Comparison of ENCODE assay signal across 8 mouse cellular contexts in the genomic region with DNA sequence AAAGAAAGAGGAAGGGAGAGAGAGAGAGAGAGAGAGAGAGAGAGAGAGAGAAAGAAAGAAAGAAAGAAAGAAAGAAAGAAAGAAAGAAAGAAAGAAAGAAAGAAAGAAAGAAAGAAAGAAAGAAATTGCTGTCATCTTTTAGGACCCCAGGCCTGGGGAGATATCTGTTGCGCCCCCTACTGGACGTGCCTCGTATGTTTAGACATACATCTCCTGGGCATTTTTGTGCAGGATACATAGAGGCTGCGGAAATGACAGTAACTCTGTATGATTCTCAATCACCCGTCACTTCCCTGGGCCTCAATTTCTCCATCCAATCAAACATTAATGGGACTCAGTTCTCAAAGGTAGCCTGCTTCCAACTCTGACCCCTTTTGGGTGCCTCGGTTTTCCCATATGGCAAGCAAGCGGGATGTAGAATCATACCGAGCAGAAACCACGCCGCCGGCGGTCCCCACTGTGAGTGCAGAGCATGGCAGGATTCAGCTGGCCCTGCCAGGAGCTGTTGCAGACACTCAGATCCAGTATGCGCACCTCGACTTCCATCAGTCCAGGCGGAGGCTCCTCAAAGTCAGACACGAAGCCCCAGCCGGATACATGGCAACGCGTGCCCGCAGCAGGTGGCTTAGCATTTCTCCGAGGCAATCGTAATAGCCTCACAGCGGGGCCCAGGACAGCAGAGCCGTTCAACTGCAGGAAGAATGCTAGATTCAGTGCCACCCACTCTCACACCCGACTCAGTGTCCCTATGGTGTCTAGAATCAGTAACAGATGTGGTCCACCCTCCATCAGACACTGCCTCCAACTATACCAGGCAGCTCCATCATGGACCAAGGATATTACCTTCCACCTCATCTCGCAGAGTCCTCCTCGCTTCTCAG. TPM values are rescaled to one million over a fixed set of nuclear protein-coding genes. Genes with fewer than 3 reads are reported as not detected.
DNase-seq lines count a peak whose midpoint lies in the region; ATAC-seq and TF ChIP-seq lines count a peak whose summit lies in the region.
"Had no signal": no experiment of that assay in that cellular context is flagged by ENCODE, and none has a peak within 500 bp of the region (broad histone marks: within the 10 kb centered on the region; RNA-seq: fewer than 3 reads in every experiment).

No protein-coding gene starts in this region.

- no peaks in the 10 kb centered on the region for H3K36me3 ChIP-seq in kidney, postnatal 0 days (ENCODE audit: insufficient read depth, low read length)
- no peaks in the 10 kb centered on the region for H3K36me3 ChIP-seq in kidney, embryonic 15.5 days
- no peaks in the 10 kb centered on the region for H3K36me3 ChIP-seq in E14TG2a.4 (ENCODE audit: insufficient read depth, low read length)
- H3K36me3 ChIP-seq: midbrain, embryonic 12.5 days had no signal

- H3K9ac ChIP-seq in kidney, postnatal 0 days (ENCODE audit: low read depth, low read length), result no peak overlapping the region
- no peak overlapping the region for H3K9ac ChIP-seq in kidney, embryonic 15.5 days

- H3K4me3 ChIP-seq in kidney, postnatal 0 days (replicated peaks; ENCODE audit: low read depth, low read length), result no peak overlapping the region
- no peak overlapping the region for H3K4me3 ChIP-seq in kidney, embryonic 15.5 days (replicated peaks)
- H3K4me3 ChIP-seq in E14TG2a.4 (replicated peaks; ENCODE audit: low read length), result peak overlapping the region; percentile 59
- H3K4me3 ChIP-seq: midbrain, embryonic 12.5 days had no signal

- H3K9me3 ChIP-seq in kidney, postnatal 0 days (replicated peaks; ENCODE audit: low read length), result no peaks in the 10 kb centered on the region
- H3K9me3 ChIP-seq in kidney, embryonic 15.5 days (replicated peaks), result no peaks in the 10 kb centered on the region
- no peaks in the 10 kb centered on the region for H3K9me3 ChIP-seq in E14TG2a.4 (ENCODE audit: low read length)
- H3K9me3 ChIP-seq: midbrain, embryonic 12.5 days had no signal

- H3K4me1 ChIP-seq in kidney, postnatal 0 days (replicated peaks; ENCODE audit: insufficient read depth, low read length), result peaks cover 7% of the 10 kb centered on the region; the same call in 1 of the 2 replicates
- H3K4me1 ChIP-seq in kidney, embryonic 15.5 days, result peaks cover 22% of the 10 kb centered on the region
- H3K4me1 ChIP-seq in E14TG2a.4 (replicated peaks; ENCODE audit: low read depth, low read length), result peaks cover 39% of the 10 kb centered on the region

- ATAC-seq in kidney, postnatal 0 days (replicated peaks; ENCODE audit: low FRiP score, low read depth), result no peak
- ATAC-seq in kidney, embryonic 15.5 days (replicated peaks; ENCODE audit: low FRiP score), result no peak

- no peaks in the 10 kb centered on the region for H3K27me3 ChIP-seq in kidney, postnatal 0 days (ENCODE audit: insufficient read depth, low read length)
- H3K27me3 ChIP-seq in kidney, embryonic 15.5 days, result peaks cover 28% of the 10 kb centered on the region
- H3K27me3 ChIP-seq in E14TG2a.4 (ENCODE audit: insufficient read depth, low read length), result peaks cover 52% of the 10 kb centered on the region

- H3K27ac ChIP-seq in kidney, postnatal 0 days, result no peak overlapping the region
- no peak overlapping the region for H3K27ac ChIP-seq in kidney, embryonic 15.5 days
- H3K27ac ChIP-seq: midbrain, embryonic 12.5 days had no signal

- TF ChIP-seq CTCF in kidney, postnatal 0 days (IDR thresholded peaks at IDR 0.05; ENCODE audit: low read depth), result peak; percentile 65
- peak; percentile 67 for TF ChIP-seq CTCF in E14TG2a.4 (conservative IDR thresholded peaks at IDR 0.05; ENCODE audit: low read length)

- H3K4me2 ChIP-seq in kidney, postnatal 0 days (ENCODE audit: low read length), result no peak overlapping the region
- no peak overlapping the region for H3K4me2 ChIP-seq in kidney, embryonic 15.5 days
- H3K4me2 ChIP-seq: midbrain, embryonic 12.5 days had no signal

- no peak for DNase-seq in kidney, postnatal 0 days (ENCODE audit: low spot score)
- peak; percentile 82 for DNase-seq in R1 (ENCODE audit: low read depth, low spot score)
- peak; percentile 57 for DNase-seq in lung, postnatal 10 days
- no peak for DNase-seq in gastrocnemius, adult 18-20 months (ENCODE audit: low spot score)
- no peak for DNase-seq in gastrocnemius, postnatal 36 days

- intact Hi-C loops in gastrocnemius, postnatal 36 days (cut with DNase I), result no loop called here

- 52% methylated on average over 27 of the region's 27 CpGs for WGBS in kidney, postnatal 0 days
- WGBS in kidney, embryonic 15.5 days, result 41% methylated on average over 27 of the region's 27 CpGs

RNA-seq across cellular contexts. Expression of a gene that starts 6.6 kb away (rescaled TPM):
- 0.04 and 0.06 TPM in 2 replicates for polyA plus RNA-seq in kidney, postnatal 0 days (2015; fragmentation: Nextera tagmentation; extraction: Ambion mirVana)
- polyA plus RNA-seq in kidney, embryonic 15.5 days (2015; fragmentation: Nextera tagmentation; extraction: Ambion mirVana), result 0.29 TPM in 1 of 2 replicates, not detected in the other
- total RNA-seq in gastrocnemius, adult 18-20 months (2021), result not detected
- total RNA-seq in gastrocnemius, postnatal 36 days (2021), result not detected

RNA-seq across cellular contexts. Expression of a gene that starts 7.1 kb away (rescaled TPM):
- 32.9 and 38.7 TPM in 2 replicates for polyA plus RNA-seq in kidney, postnatal 0 days (2015; fragmentation: Nextera tagmentation; extraction: Ambion mirVana)
- 15.3 and 15.6 TPM in 2 replicates for polyA plus RNA-seq in kidney, embryonic 15.5 days (2015; fragmentation: Nextera tagmentation; extraction: Ambion mirVana)
- 1 to 10 TPM; 1.2 to 1.9 TPM for total RNA-seq in gastrocnemius, adult 18-20 months (2021)
- 1 to 10 TPM; 1.2 to 1.8 TPM for total RNA-seq in gastrocnemius, postnatal 36 days (2021)

RNA-seq across cellular contexts. Expression of a gene that starts 9.2 kb away (rescaled TPM):
- polyA plus RNA-seq in kidney, postnatal 0 days (2015; fragmentation: Nextera tagmentation; extraction: Ambion mirVana), result 132 and 152 TPM in 2 replicates
- 144 and 158 TPM in 2 replicates for polyA plus RNA-seq in kidney, embryonic 15.5 days (2015; fragmentation: Nextera tagmentation; extraction: Ambion mirVana)
- total RNA-seq in gastrocnemius, adult 18-20 months (2021), result 10 to 100 TPM; 11.1 to 22.9 TPM
- 10 to 100 TPM; 13.8 to 21.4 TPM for total RNA-seq in gastrocnemius, postnatal 36 days (2021)

RNA-seq across cellular contexts. Expression of a gene that starts 17.4 kb away (rescaled TPM):
- 74.5 and 82.4 TPM in 2 replicates for polyA plus RNA-seq in kidney, postnatal 0 days (2015; fragmentation: Nextera tagmentation; extraction: Ambion mirVana)
- polyA plus RNA-seq in kidney, embryonic 15.5 days (2015; fragmentation: Nextera tagmentation; extraction: Ambion mirVana), result 88.5 and 102 TPM in 2 replicates
- total RNA-seq in gastrocnemius, adult 18-20 months (2021), result 10 to 100 TPM; 49.5 to 54.5 TPM
- 10 to 100 TPM; 35.1 to 40.1 TPM for total RNA-seq in gastrocnemius, postnatal 36 days (2021)

RNA-seq across cellular contexts. Expression of a gene that starts 29.3 kb away (rescaled TPM):
- polyA plus RNA-seq in kidney, postnatal 0 days (2015; fragmentation: Nextera tagmentation; extraction: Ambion mirVana), result 0.11 and 0.36 TPM in 2 replicates
- polyA plus RNA-seq in kidney, embryonic 15.5 days (2015; fragmentation: Nextera tagmentation; extraction: Ambion mirVana), result 0.12 and 0.14 TPM in 2 replicates
- not detected for total RNA-seq in gastrocnemius, adult 18-20 months (2021)
- not detected for total RNA-seq in gastrocnemius, postnatal 36 days (2021)

Comparison
In these comparisons a context has a peak if more than half of its experiments do, and no peak if none do; other contexts are left out.
1. DNase-seq: peak in R1 (single experiment) and lung, postnatal 10 days (single experiment); none in kidney, postnatal 0 days (single experiment), gastrocnemius, adult 18-20 months (single experiment) and gastrocnemius, postnatal 36 days (0 of 2).